Mouse (Mus musculus) ES-E14 (cell line): ENCODE results near the gene Ubxn10.

ENCODE experiments used
- CHD2 ChIP-seq: IDR thresholded peaks from 2 replicates; pipeline ENCODE4 v1.6.1; 2014; ENCODE audit warnings: mild to moderate bottlenecking, low read depth, low read length, inconsistent platforms
- HCFC1 ChIP-seq: IDR thresholded peaks from 2 replicates; pipeline ENCODE4 v1.6.1; 2012; ENCODE audit warnings: low read length, inconsistent platforms, borderline replicate concordance; ENCODE audit not compliant: insufficient read depth
- ZC3H11A ChIP-seq: IDR thresholded peaks from 2 replicates; pipeline ENCODE4 v1.6.1; 2012; ENCODE audit warnings: low read depth, mild to moderate bottlenecking, inconsistent platforms, low read length, borderline replicate concordance
- ZNF384 ChIP-seq: IDR thresholded peaks from 2 replicates; pipeline ENCODE4 v1.6.1; 2012; ENCODE audit warnings: low read depth, low read length, inconsistent platforms

DNA sequence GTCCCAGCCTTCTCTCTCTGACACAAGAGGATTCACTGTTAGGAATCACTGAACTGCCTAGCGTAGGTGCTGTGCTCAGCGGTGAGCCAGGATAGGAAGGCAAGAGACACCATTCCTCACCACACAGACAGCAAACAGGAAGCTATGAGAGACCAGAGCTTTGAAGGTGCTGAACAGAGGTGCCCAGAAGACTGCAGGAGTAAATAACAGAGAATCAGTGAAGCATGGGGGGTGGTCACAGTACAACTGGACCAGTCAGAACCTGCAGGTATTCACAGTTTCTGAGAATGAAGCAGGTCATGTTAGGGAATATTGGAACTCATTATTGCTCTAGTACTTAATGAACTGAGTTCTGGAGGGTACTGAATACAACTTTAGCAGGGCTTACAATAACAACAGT lies 38.7 kb downstream of the Ubxn10 start:
- TF ChIP-seq ZNF384 (no peak), HCFC1 (no peak), CHD2 (no peak), ZC3H11A (no peak)
